Mouse (Mus musculus): ENCODE data around the gene Sdk1. TPM values are rescaled to one million over a fixed set of nuclear protein-coding genes. Genes with fewer than 3 reads are reported as not detected.

The Sdk1 gene
- polyA plus RNA-seq, 3 experiments from 2014 or later, result not detected

DNA sequence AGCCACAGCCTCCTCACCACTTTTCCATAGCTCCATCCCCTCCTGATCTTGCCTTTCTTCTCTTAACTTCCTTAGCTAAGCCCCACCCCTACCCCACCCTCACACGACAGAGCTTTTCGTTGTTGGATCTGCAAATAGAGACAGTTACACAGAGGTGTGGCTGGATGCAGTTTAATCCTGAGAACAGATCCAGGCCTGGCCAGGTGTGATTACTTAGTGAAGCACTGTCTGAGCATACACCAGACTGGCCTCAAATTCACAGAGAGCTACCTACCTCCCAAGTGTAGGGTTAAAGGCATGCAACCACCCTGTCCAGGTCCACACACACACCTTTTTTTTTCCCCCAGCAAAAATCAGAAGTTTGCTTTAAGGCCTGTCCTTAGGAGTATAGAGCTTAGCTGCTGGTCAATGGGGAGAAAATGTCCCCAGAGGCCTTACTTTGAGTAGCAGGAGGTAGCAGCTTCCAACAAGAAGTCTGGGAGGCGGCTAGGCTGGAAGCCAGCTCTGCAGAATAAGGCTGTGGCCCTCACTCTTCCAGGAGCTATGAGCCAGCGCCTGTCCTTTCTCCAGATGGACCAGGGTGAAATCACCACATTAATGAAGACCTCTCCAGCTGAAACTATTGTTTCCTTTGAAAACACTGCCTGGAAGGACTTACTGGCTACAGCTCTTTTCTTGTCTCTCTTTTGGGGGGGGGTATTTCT is 781.7 kb downstream of the Sdk1 start:
- no peak for ATAC-seq

DNA sequence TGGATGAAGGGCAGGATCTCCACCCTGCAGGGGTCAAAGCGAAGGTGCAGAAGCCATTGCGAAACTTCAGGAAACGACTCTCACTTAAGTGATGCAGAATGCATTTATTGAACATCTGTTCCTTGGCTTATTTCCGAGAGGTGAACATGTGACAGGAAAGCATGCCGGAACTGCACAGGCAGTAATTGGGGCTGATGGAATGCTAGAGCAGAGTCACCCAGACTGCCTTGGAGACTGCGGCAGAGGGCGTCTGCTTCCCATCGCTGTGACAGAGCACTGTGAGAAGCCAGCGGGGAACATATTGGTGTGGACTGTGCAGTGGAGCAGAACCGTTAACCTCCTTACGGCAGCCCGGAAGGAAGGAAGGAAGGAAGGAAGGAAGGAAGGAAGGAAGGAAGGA is 783.2 kb downstream of the Sdk1 start:
- ATAC-seq, result no peak

DNA sequence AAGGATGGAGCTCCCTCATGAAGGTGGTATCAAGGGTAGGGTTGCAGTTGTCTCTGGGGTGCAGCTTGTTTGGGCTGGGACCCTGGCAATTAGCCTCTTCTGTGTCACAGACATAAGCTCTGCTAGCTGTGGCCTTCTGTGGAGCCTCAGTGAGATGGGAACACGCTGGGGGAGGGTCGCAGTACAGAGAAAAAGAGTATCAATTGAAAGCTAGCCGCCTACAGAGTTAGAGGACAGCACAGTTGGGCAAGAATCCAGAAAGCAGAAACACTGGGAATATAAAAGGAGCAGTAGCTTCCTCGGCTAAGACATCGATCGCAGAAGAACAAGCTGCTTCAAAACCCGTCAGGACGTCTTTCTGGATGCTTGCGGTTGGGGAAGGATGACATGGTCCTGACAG is 795.2 kb downstream of the Sdk1 start:
- no peak for ATAC-seq

DNA sequence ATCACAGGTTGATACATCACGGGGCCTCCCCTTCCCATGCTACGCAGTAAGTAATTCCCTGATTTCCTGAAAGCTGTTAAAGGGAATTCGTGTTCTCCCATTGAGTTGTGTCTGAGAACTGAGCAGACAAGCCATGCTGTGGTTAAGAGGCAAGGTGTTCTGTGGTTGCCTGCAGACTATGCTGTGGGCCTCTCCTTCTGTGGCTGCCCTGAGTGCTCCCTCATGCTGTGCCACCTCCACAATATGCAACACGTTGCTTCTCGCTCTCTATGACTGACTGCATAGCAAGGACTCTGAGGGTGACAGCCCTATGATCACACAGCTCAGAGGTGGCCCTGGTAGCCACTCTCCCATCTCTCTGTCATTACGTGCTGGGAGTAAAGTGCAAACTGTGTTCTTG is 797.9 kb downstream of the Sdk1 start:
- no peak for ATAC-seq

DNA sequence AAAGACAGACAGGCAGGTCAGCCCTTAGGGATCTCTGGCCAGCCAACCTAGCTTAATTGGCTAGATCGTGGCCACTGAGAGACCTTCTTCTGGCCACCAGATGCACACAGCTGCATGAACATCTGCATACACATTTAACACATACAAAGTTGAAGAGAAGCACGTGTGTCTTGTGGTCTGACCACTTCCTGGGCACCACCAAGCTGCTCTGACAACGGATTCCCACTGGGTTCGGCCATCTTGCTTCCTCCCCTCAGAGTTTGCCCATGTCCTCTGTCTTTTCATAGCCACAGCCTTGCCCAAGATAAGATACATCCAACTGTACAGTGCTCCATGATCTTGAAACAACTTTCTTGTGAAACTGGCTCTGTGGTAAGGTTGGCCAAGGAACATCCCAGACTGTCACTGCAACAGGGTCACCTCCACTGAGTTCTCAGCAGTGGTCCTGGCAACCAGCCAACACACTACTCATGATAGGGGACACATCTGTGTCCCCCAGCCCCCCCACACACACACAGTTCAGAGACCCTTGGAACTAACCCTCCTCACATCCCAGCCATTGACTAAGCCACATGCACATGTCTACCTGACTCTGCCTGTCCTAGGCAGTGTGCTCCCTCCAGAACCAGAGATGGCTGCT is 798.7 kb downstream of the Sdk1 start:
- ATAC-seq, result peak; percentile 46

DNA sequence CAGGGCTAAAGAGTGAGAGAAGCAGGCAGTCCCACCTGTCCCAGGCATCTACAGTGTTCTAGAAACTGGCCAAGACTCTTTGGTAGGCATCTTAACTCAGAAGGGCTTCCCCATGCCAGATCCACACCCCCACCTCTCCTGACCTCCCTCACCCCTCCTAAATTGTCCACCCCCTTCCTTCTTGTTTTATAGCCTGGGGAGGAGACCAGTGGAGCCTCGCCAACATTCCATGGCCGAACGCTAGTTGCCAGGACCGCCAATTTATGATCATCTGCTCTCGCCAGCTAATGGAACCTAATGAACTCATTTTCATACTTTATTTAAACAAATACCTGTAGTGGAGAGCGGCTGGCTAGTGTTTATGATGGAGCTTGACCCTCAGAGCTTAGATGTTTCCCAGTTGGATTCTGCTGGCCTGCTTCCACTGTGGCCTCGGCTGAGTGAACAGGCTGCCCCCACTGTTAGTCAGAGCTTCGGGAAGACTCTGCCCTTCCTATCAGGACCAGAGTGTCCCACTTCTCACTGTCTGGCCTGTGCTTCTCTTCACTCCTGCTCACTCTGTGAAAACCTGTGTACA is 800.0 kb downstream of the Sdk1 start:
- no peak for ATAC-seq

DNA sequence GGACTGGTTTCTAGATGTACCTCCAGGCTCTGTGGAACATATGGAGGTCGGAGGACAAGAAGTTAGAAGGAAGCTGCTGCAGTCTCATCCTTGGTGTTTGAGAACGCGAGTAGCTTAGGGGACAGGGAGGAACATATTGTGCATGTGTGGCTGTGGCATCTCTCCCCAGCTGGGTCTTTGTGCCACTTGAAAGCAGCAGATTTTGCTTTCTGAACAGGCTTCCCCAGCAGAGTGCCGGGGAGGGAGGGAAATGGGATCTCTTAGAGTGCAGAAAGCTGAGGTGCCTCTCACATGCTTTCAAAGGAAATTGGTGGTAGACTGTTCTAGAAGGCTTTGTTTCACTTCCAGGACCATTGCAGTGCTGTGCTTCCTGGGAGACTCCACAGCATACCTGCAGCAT is 820.5 kb downstream of the Sdk1 start:
- ATAC-seq, result no peak

DNA sequence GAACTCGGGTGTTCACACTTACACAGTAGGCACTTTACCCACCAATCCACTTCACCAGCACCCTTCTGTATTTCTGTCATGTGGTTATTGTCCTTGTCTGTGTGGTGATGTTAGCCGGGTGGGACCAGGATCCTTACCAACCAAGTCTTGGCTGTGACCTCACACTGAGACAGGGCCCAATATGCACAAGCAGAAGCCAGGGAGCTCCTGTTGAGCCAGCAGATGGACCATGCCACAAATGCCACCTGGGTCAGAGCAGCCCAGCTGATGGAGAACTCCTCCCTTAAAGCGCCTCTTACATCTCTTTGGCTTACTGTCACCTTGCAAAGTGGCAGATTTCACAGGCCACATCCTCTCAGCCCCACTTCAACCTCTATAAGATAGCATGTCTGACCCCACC is 830.0 kb downstream of the Sdk1 start:
- ATAC-seq, result no peak

DNA sequence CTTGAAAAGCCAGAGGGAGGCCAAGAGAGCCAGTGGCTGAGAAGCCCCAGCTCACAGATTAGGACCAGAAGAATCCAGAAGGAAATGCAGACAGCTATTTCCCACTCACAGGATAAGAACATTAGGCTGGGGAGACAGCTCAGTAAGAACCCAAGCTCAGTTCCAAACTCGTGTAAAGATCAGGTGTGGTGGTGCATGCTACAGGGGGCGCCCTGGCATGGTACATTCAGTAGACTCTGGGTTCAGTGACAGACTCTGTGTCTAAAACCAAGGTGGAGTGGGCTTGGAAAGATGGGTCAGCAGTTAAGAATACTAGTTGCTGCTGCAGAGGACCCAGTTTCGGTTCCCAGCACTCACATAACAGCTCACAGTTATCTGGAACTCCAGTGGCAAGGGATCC is 832.6 kb downstream of the Sdk1 start:
- ATAC-seq, result no peak

DNA sequence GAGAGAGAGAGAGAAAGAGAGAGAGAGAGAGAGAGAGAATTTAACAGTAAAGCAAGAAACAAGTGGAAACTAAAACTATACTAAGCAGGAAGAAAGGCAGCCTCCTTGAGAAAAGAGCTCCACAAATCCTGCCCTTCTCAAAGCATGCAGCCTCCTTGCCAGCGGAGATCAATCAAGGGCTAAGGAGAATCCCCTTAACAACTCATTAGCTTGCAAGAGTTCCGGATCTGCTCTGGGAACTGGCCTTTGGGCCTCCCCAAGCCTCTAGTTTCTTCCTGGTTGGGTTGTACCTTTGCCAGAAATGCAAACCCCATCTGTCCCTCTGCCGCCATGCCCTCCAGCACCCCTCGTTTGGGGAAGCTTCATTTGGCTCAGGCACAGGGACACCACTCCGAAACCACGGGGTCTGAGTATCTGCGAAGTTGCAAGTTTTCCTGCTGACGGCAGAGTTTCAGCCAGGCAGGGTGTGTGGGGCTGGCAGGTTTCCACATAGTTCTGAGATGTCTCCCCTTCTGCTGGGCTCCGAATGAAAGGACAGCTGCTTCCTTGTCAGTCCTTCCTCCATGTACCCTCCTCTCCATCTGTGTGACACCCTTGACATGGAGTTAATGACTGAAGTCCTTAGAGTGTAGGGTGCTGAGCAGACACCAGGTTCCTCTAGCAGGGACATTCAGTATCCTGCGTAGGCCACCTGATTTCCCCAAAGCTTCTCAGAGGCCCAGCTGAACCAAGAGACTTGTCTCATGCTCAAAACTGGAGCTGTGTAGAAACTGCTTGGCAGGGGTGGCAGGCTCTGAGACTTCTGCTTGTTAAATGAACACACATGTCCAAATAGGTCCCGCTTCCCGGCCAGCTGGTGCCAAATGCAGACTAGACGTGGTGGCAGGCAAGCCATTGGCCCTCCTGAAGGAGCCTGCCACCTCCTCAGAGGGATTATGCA is 833.5 kb downstream of the Sdk1 start:
- ATAC-seq, result no peak

DNA sequence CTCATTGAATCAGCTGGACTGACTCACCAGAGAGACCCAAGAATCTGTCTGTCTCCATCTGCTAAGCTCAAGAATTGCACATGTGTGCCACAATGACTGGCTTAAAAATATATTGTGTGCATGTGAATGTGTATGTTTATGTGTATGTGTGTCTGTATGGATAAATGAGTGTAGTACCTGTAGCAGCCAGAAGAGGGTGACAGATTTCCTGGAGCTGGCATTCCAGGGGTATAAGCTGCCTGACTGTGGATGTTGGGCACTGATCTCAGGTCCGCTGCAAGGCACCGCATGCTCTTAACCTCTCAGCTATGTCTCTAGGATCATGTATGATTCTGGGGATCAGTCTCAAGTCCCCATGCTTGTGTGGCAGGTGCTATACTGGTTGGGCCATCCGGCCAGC is 839.4 kb downstream of the Sdk1 start:
- no peak for ATAC-seq

DNA sequence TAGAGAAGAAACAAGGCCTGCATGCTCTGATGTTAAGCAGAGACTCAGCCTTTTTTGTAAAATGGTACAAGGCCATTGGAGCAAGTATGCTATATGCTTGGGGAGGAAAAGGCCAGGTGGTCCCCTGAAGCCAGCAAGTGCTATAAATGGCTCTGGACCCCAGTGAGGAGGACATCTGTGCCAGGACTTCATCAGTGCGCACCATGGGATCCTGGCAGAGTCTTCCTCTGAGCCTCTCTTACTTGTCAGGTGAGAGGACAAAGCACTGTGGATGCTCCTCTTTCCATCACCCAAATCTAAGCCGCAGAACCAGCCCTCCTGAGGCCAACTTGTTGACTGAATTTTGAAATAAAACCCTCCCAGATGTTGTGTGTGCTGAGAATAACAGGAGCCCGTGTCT is 839.8 kb downstream of the Sdk1 start:
- ATAC-seq, result no peak

DNA sequence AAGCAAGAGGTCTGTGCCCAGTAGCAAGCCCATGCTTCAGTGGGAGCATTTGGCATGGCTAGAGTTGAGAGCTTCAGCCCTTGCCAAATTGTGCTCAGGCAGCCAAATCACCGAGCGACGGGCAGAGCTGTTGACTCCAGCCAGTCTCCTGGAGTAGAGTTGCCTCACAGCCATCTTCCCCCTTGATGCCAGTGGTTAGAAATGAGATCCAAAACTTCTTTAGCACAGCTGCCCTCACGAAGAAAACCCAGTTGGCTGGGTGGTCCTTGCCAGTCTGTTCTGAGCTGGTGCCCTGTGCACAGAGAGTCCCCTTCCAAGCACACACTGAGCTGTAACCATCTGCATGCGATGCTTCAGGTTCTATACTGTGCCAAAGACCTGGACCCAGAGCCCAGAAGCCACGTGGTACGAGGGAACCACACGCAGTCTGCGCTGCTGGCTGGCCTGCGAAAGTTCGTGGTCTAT is 855.1 kb downstream of the Sdk1 start:
- no peak for ATAC-seq

DNA sequence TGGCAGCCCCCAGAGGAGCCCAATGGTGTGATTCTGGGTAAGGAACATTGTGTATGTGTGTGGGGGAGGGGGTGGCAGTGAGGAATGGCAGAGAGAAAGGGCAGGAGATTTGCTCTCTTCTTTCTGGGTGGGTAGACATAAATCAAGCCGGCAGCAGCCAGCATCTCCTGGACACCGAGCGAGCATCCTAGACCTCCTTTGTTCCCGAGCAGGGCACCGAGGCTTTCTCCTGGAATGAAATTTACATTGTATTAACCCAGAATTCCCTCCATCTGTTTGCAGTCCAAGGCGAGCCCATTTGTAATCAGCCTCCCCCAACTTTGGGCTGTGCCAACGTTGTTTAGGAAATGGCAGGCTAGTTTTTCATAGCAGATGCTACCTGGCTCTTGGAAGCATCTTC is 858.9 kb downstream of the Sdk1 start:
- ATAC-seq, result no peak

DNA sequence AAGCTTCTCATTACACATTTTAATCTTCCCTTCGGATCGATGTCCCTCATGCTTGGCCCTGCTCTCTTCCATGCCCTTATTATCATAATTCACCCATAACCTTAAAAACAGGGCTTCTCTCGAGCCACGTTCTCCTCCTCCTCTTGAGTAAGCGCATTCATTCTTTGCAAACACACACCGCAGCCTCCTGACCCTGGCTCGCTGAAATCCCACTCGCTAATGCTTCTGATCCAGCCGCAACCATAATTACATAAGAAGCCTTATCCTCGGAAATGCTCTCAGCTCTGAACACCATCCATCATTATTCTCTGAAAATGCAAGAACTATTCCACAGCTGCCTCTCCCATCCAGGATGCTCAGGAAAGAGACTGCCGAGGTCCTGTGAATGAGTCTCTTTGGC is 866.1 kb downstream of the Sdk1 start:
- no peak for ATAC-seq

DNA sequence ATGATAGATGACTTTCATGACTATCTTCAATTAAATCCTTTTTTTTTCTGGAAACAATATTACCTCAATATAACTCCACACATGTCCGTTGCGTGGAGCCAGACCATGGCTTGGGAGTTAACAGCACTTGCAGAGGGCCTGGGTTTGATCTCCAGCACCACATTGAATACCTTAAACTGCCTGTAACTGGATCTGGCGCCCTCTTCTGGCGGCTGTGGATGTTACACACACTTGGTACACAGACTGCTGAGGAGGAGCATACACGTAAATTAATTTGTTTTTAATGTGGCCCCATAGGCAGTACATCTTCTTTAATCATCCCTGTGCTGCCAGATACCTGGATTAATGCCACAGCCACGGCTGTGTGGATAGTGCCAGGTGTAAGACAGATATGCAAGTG is 870.7 kb downstream of the Sdk1 start:
- no peak for ATAC-seq

DNA sequence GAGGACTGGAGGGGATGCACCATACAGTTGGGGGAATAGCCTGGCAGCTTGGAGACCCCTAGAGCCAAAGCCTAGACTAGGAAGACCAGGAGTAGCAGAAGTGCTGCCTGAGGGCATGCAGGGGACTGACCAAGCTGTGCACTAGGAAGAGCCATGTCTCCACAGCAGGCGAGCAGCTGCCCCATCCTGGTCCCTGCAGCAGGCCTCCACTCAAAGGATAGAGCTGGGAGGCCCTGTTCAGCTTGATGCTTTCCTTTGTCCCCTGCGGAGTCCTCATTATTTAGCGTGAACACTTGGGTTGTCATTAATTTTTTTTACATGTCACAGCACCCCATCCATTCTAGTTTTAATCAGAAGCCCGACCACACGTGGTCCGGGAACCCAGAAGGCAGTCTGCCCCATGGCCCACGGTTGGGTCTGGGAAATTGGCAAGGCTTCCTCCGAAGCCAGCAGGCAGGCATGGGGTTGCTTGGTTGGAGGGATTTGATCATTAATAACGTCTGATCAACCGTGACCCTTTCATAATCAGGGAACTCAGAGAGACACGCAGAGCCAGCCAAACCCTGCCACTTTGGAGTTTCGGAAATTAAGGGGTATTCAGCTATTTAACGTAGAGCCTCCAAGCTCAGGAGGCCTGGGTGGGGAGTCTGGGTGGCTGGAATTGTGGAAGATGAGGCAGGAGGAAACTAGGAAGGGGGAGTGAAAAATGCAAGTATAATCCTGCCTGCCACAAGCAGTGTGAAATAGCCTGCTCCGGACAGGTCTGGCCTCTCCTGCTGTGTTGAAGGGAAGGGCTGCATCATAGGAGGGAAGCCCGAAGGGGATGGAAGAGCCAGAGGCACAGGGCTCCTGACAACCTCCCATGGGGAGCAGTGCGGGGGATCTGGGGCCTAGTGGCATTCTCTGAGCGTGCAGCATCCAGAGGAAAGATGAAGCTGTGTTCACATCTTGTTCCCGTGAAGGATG is 872.2 kb downstream of the Sdk1 start:
- ATAC-seq, result no peak

DNA sequence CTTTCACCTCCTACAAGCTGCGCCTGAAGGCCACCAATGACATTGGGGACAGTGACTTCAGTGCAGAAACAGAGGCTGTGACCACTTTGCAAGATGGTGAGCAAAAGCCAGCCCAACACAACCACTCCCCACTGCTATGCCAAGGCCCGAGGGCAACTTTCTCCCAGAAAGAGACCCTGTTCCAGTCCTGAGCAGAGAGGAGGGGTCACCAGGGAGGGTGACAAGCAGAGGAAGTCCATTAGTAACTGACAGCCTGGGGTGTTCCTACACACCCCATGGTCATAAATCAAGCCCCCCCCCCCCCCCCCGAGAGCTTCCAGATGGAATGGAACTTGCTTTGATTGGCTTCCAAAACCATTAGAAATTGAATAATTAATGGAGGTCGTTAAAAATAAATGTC is 886.5 kb downstream of the Sdk1 start:
- ATAC-seq, result no peak

DNA sequence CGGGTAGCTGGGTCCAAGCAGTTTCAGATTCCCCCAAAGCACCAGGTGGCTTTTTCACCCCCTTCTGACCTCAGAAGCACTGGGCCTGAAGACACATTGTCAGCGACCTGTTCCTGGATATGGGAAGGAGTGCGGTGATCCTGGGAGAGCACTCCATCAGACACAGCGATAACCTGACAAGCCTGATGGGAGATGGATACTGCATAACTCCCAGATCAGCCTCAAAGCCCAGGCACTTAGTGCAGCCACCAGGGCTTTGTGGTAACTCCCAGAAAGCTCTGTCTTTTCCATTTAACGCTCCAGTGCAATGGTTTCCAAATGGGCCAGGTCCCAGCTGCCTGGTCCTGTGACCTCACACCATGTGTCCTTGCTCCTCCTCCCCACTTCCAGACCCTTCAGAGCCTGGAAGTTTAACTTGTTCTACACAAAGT is 886.9 kb downstream of the Sdk1 start:
- ATAC-seq, result no peak

DNA sequence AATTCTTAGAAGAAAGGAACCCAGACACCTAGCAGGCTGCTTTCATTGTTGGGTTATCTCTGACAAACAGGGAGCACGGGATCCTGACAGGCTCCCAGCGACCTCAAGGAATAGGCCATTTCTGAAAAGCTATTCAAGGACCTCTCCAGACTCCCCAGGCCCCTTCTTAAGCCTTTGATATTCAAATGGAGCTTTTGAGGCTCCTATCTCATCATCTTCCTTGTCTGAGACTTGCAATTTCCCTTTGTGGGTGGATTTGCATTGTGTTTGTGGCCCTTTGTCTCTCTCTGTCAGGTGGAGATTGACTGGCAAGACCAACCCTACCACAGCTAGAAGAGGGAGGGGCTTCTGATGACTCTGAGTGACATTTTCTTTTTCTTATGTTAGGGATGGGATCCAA is 888.7 kb downstream of the Sdk1 start:
- no peak for ATAC-seq

DNA sequence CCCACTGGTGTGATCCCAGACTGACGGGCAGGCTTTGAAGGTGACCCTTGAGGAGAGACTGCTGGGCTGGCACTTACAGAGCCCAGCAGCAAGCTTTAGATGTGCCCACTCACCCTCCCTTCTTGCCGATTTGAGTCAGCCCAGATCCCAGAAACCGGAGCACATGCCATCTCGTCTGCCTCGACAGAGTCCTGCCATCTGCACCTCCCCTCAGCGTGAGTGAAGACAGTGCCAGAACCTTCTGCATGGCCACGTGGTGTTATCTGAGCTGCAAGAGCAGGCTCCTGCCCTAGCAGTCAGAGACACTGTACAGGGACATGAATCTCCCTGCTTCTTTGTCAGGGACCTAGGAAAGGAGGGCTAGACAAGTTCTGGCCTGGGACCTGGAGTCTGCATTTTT is 898.7 kb downstream of the Sdk1 start:
- no peak for ATAC-seq

DNA sequence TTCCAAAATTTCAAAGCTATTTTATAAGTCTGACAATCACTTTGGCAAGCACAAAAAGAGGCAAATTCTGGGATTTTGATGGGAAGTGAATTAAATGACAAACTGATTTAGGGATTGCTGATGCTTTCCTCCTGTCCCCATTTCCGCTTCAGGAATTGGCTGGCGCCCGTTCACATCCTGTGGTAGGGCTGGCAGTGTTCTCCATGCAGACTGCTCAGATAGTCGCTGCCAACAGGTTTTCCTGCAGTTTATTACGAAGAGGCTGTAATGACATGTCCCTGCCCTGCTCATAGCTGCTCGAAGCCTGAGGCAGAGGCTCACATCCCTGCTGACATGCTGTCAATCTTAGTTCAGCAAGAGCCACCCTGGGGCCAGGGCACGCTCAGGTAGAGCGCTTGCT is 908.3 kb downstream of the Sdk1 start:
- ATAC-seq, result no peak
